Mouse (Mus musculus): ENCODE data around the gene Ift46.

The Ift46 gene

GRCm38 (mm10) chr9:44767101-44768028 lies at the start of gene Ift46, which contains the start of gene Arcn1:
Gene Ift46 (plus strand): TSS chr9:44767908.
Gene Arcn1 (minus strand): TSS chr9:44767845.
- peak; percentile 92 for DNase-seq

- DNase-seq: no peak
These were observed 48.6 kb upstream of the Ift46 start for GRCm38 (mm10) chr9:44718937-44719631.

GRCm38 (mm10) chr9:44719632-44720357 lies 47.9 kb upstream of the Ift46 start:
- no peak for DNase-seq

GRCm38 (mm10) chr9:44720358-44721153 lies 47.2 kb upstream of the Ift46 start:
- no peak for DNase-seq

GRCm38 (mm10) chr9:44721154-44721876 lies 46.4 kb upstream of the Ift46 start:
- peak; percentile 92 for DNase-seq

- DNase-seq: no peak
These were observed 45.9 kb upstream of the Ift46 start for GRCm38 (mm10) chr9:44721877-44722186.

- no peak for DNase-seq
These were observed 45.1 kb upstream of the Ift46 start for GRCm38 (mm10) chr9:44722575-44722974.

- peak; percentile 51 for DNase-seq
These were observed 44.7 kb upstream of the Ift46 start for GRCm38 (mm10) chr9:44723008-44723407.

- DNase-seq: no peak
These were observed 44.1 kb upstream of the Ift46 start for GRCm38 (mm10) chr9:44723521-44724041.

GRCm38 (mm10) chr9:44724223-44724622 lies 43.5 kb upstream of the Ift46 start:
- peak; percentile 62 for DNase-seq

- no peak for DNase-seq
These were observed 43.0 kb upstream of the Ift46 start for GRCm38 (mm10) chr9:44724665-44725064.

- peak; percentile 65 for DNase-seq
These were observed 41.1 kb upstream of the Ift46 start for GRCm38 (mm10) chr9:44726431-44727146.

GRCm38 (mm10) chr9:44727441-44727840 lies 40.3 kb upstream of the Ift46 start:
- no peak for DNase-seq

- no peak for DNase-seq
These were observed 35.6 kb upstream of the Ift46 start for GRCm38 (mm10) chr9:44732130-44732549.

GRCm38 (mm10) chr9:44732921-44733530 lies 34.7 kb upstream of the Ift46 start:
- DNase-seq: peak; percentile 70

GRCm38 (mm10) chr9:44733671-44734523 lies 33.8 kb upstream of the Ift46 start:
- DNase-seq: peak; percentile 79

GRCm38 (mm10) chr9:44734524-44735494 lies 32.9 kb upstream of the Ift46 start, which contains the start of gene Phldb1:
Gene Phldb1 (minus strand): TSS chr9:44735198.
- peak; percentile 93 for DNase-seq

GRCm38 (mm10) chr9:44735886-44736285 lies 31.8 kb upstream of the Ift46 start:
- DNase-seq: no peak
